Mouse (Mus musculus): ENCODE results near the gene Ptdss2. TPM values are rescaled to one million over a fixed set of nuclear protein-coding genes. Genes with fewer than 3 reads are reported as not detected.

Ptdss2 gene
- total and polyA plus RNA-seq, 2 experiments from 2014 or later, result 19.6 to 90.9 TPM

DNA sequence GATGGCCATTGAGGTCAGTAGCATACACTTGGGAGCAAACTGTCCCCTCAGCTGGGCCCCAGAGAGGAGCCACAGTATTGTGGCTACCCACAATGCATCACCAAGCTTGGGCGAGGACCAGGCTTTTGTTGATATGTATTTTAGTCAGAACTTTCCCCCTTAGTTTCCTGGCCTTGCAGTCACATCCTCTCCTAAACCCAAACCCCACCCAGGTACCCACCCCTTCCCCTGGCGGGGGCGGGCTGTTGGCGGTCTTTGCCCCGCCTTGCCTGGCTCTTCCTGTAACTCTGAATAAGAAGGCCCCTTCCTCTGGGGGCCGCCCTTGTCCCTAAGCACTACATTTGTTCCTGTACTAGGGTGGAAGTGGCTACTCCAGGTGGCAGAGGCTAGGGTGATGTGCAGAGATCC is 25.5 kb upstream of the Ptdss2 start:
- no peaks in the 10 kb centered on the region for H3K36me3 ChIP-seq (ENCODE audit: insufficient read depth, low read length)
- 42% methylated on average over 6 of the region's 6 CpGs for WGBS
- no peak overlapping the region for H3K9ac ChIP-seq (replicated peaks; ENCODE audit: low read length, poor library complexity, severe bottlenecking)
- ATAC-seq (ENCODE audit: low FRiP score) (no peak), DNase-seq (ENCODE audit: low spot score) (no peak)
- H3K9me3 ChIP-seq (ENCODE audit: low read length), result no peaks in the 10 kb centered on the region
- H3K4me2 ChIP-seq (ENCODE audit: low read depth, low read length, poor library complexity, severe bottlenecking), result no peak overlapping the region
- peaks cover 30% of the 10 kb centered on the region for H3K27me3 ChIP-seq (ENCODE audit: insufficient read depth, low read length)
- no peaks in the 10 kb centered on the region for H3K4me1 ChIP-seq (ENCODE audit: insufficient read depth, low read length)
- no peak overlapping the region for H3K4me3 ChIP-seq (ENCODE audit: low read depth, low read length)
- TF ChIP-seq CTCF (IDR thresholded peaks at IDR 0.05), result no peak
- H3K27ac ChIP-seq (ENCODE audit: low read depth, low read length), result no peak overlapping the region

DNA sequence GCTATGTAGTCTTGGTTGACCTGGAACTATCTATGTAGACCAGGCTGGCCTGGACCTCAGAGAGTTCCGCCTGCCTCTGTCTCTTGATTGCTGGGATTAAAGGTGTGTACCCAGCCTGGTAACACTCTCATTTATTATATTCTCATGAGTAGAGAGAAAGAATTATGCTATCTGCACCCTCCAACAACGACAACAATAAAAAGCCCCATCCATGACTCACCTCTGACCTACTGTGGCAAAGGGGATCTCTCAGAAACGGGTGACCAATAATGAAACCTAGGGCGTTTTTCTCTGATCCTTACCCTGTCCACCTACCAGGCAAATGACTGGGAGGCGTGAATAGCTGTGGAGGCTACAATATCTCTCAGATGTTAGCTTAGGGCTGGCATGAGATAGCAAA is 25.0 kb upstream of the Ptdss2 start:
- peaks cover 34% of the 10 kb centered on the region for H3K27me3 ChIP-seq (ENCODE audit: insufficient read depth, low read length)
- ATAC-seq (ENCODE audit: low FRiP score) (no peak), DNase-seq (ENCODE audit: low spot score) (no peak)
- no peak overlapping the region for H3K27ac ChIP-seq (ENCODE audit: low read depth, low read length)
- no peaks in the 10 kb centered on the region for H3K4me1 ChIP-seq (ENCODE audit: insufficient read depth, low read length)
- no peak overlapping the region for H3K9ac ChIP-seq (replicated peaks; ENCODE audit: low read length, poor library complexity, severe bottlenecking)
- no peaks in the 10 kb centered on the region for H3K36me3 ChIP-seq (ENCODE audit: insufficient read depth, low read length)
- WGBS, result 89% methylated on average over 5 of the region's 5 CpGs
- TF ChIP-seq CTCF (IDR thresholded peaks at IDR 0.05), result no peak
- no peak overlapping the region for H3K4me2 ChIP-seq (ENCODE audit: low read depth, low read length, poor library complexity, severe bottlenecking)
- no peak overlapping the region for H3K4me3 ChIP-seq (ENCODE audit: low read depth, low read length)
- H3K9me3 ChIP-seq (ENCODE audit: low read length), result no peaks in the 10 kb centered on the region

DNA sequence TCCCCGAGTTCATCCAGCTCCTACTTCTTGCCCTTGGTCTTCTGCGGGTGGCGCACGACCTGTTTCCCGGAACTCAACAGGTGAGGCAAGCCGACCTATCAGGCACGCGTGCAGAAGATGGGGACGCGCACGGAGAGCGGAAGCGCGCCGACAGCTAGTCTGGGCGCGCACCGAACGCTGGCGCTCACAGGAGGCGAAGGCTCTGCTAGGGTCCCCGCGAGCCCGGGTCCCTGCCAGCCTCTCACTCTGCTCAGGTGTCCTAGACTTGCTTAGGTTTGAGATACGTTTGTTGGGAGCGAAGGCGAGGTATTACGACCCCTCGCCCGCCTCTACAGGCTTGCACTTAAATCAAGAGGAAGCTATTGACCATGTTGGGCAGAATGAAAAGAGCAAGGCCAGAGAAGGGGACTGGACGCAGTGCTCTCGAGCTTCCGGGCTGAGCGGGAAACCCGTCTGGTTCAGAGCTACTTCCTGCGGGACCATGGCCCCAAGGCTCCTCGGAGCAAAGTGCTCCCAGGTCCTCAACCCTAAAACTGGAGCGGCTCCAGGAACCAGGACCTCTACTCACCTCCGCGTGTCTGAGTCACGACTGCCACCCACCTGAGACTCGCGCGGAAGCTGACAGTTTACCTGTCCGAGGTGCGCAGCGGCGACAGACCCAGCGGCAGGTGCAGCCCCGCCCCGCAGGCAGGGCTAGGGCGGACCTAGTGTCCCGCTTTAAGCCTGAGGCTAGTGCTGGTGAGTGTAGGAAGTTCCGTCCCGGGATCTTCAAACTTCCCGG is 22.1 kb upstream of the Ptdss2 start, which contains the start of gene Sigirr:
Sigirr (minus strand) TSS at position 662 of the 781 bp plus-strand sequence.
- Histone ChIP-seq H3K9me3 (ENCODE audit: low read length) (no peaks in the 10 kb centered on the region), H3K27me3 (ENCODE audit: insufficient read depth, low read length) (peaks cover 28% of the 10 kb centered on the region), H3K27ac (ENCODE audit: low read depth, low read length) (no peak within 1 kb of the TSS), H3K36me3 (ENCODE audit: insufficient read depth, low read length) (no peaks in the 10 kb centered on the region), H3K9ac (replicated peaks; ENCODE audit: low read length, poor library complexity, severe bottlenecking) (peak within 1 kb of the TSS; percentile 46), H3K4me3 (ENCODE audit: low read depth, low read length) (peak within 1 kb of the TSS; percentile 45), H3K4me1 (ENCODE audit: insufficient read depth, low read length) (no peaks in the 10 kb centered on the region), H3K4me2 (ENCODE audit: low read depth, low read length, poor library complexity, severe bottlenecking) (peak within 1 kb of the TSS; percentile 76)
- peak; percentile 64 for DNase-seq (ENCODE audit: low spot score)
- WGBS, result 1% methylated on average over 56 of the region's 56 CpGs
- TF ChIP-seq CTCF (IDR thresholded peaks at IDR 0.05), result no peak
- ATAC-seq (ENCODE audit: low FRiP score), result peak; percentile 62; the same call in 1 of the 2 replicates

DNA sequence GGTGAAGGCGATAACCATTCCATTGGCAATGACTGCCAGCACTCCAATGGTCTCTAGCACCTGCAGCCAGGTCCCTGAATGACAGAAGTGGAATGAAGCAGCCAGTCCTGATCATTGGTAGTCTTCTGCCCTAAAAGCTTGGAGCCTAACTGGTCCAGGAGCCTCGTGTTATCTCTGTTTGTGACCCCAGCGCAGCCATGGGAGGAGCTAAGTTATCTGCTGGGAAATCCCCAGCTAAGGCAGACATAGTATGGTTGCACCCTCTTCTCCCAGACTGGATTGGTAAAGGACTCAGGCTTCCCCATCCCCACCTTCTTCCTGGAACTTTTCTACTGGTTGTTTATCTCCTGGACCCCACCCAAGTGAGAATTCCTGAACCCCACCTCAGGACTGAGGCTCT is 19.0 kb upstream of the Ptdss2 start:
- Histone ChIP-seq H3K9me3 (ENCODE audit: low read length) (no peaks in the 10 kb centered on the region), H3K36me3 (ENCODE audit: insufficient read depth, low read length) (no peaks in the 10 kb centered on the region), H3K4me3 (ENCODE audit: low read depth, low read length) (no peak overlapping the region), H3K4me1 (ENCODE audit: insufficient read depth, low read length) (no peaks in the 10 kb centered on the region), H3K4me2 (ENCODE audit: low read depth, low read length, poor library complexity, severe bottlenecking) (no peak overlapping the region), H3K27me3 (ENCODE audit: insufficient read depth, low read length) (peaks cover 28% of the 10 kb centered on the region), H3K27ac (ENCODE audit: low read depth, low read length) (no peak overlapping the region), H3K9ac (replicated peaks; ENCODE audit: low read length, poor library complexity, severe bottlenecking) (no peak overlapping the region)
- WGBS, result 80% methylated on average over 3 of the region's 3 CpGs
- DNase-seq (ENCODE audit: low spot score) (no peak), ATAC-seq (ENCODE audit: low FRiP score) (no peak)
- no peak for TF ChIP-seq CTCF (IDR thresholded peaks at IDR 0.05)

DNA sequence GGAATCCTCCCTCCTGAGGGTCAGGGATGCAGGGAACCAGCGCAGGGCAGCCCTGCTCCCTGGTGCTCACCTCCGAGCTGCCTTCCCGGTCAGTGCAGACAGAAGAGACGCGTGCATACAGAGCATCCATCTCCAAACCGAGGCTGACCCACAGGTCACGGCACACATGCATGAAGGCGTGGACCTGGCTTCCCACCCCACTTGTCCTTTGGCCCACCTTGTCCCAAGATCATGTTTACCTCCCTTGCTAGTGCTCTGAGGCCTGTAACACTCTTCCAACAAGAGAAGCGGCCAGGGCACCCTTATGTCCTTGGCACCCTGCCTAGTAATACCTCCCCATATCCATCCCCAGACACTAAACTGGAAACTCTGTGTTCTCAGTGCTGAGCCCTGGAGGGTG is 6.3 kb upstream of the Ptdss2 start:
- Histone ChIP-seq H3K9me3 (ENCODE audit: low read length) (no peaks in the 10 kb centered on the region), H3K36me3 (ENCODE audit: insufficient read depth, low read length) (no peaks in the 10 kb centered on the region), H3K4me2 (ENCODE audit: low read depth, low read length, poor library complexity, severe bottlenecking) (no peak overlapping the region), H3K4me1 (ENCODE audit: insufficient read depth, low read length) (no peaks in the 10 kb centered on the region), H3K27me3 (ENCODE audit: insufficient read depth, low read length) (no peaks in the 10 kb centered on the region), H3K9ac (replicated peaks; ENCODE audit: low read length, poor library complexity, severe bottlenecking) (no peak overlapping the region), H3K27ac (ENCODE audit: low read depth, low read length) (no peak overlapping the region), H3K4me3 (ENCODE audit: low read depth, low read length) (no peak overlapping the region)
- WGBS, result 86% methylated on average over 9 of the region's 9 CpGs
- TF ChIP-seq CTCF (IDR thresholded peaks at IDR 0.05), result no peak
- ATAC-seq (ENCODE audit: low FRiP score), result no peak
- DNase-seq (ENCODE audit: low spot score), result no peak

DNA sequence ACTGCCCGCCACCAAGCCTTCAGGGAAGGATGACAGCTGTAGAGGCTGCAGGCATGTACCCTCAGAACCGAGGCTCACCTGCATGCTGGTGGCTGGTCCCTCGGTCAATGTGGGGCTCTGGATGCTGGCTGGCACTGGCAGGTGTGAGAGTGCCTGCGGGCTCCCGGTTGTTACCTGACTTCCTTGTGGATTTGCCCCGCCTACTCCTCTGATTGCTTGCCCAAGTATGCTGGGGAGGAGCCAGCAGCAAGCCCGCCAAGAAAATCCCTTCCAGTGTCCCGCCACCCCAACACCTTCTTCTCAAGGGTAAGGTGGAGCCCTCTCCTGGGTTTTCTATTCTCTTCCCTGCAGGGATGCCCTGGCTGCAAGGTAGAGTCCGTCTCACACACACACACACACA is 4.5 kb upstream of the Ptdss2 start, which contains the start of gene Ano9:
Ano9 (minus strand) TSS at position 171 of the 400 bp plus-strand sequence.
- ATAC-seq (ENCODE audit: low FRiP score) (no peak), DNase-seq (ENCODE audit: low spot score) (no peak)
- Histone ChIP-seq H3K4me1 (ENCODE audit: insufficient read depth, low read length) (no peaks in the 10 kb centered on the region), H3K4me3 (ENCODE audit: low read depth, low read length) (no peak within 1 kb of the TSS), H3K27me3 (ENCODE audit: insufficient read depth, low read length) (no peaks in the 10 kb centered on the region), H3K9ac (replicated peaks; ENCODE audit: low read length, poor library complexity, severe bottlenecking) (no peak within 1 kb of the TSS), H3K4me2 (ENCODE audit: low read depth, low read length, poor library complexity, severe bottlenecking) (no peak within 1 kb of the TSS), H3K36me3 (ENCODE audit: insufficient read depth, low read length) (no peaks in the 10 kb centered on the region), H3K9me3 (ENCODE audit: low read length) (no peaks in the 10 kb centered on the region), H3K27ac (ENCODE audit: low read depth, low read length) (no peak within 1 kb of the TSS)
- no peak for TF ChIP-seq CTCF (IDR thresholded peaks at IDR 0.05)
- 12% methylated on average over 9 of the region's 9 CpGs for WGBS

Data from midbrain, postnatal 0 days (tissue).